Mouse (Mus musculus) erythroblast, embryonic 14.5 days (primary cell): ENCODE data around the gene Pde1a. TPM values are rescaled to one million over a fixed set of nuclear protein-coding genes. Genes with fewer than 3 reads are reported as not detected.

Experiments used
- H3K27me3 ChIP-seq: 2 replicates; pipeline ENCODE4 v1.6.1; 2012; ENCODE audit warnings: inconsistent platforms; ENCODE audit not compliant: control insufficient read depth
- H3K36me3 ChIP-seq: 2 replicates; pipeline ENCODE4 v1.6.1; 2012; ENCODE audit warnings: mild to moderate bottlenecking, inconsistent platforms; ENCODE audit not compliant: control insufficient read depth
- H3K4me1 ChIP-seq: 2 replicates; pipeline ENCODE4 v1.6.1; 2012; ENCODE audit warnings: inconsistent platforms; ENCODE audit not compliant: control insufficient read depth
- H3K4me3 ChIP-seq: replicated peaks from 2 replicates; pipeline ENCODE3; 2012; ENCODE audit warnings: moderate library complexity, mild to moderate bottlenecking, inconsistent platforms
- H3K9me3 ChIP-seq: 2 replicates; pipeline ENCODE4 v1.6.1; 2012; ENCODE audit warnings: low read length, inconsistent platforms, mixed read lengths; ENCODE audit not compliant: control insufficient read depth
- GATA1 ChIP-seq: IDR thresholded peaks from 2 replicates; pipeline ENCODE4 v1.6.1; 2012; ENCODE audit warnings: low read length, inconsistent platforms, mixed read lengths
- TAL1 ChIP-seq: IDR thresholded peaks from 3 replicates; pipeline ENCODE4 v1.6.1; 2012; ENCODE audit warnings: low read length, inconsistent platforms, mixed read lengths
- polyA plus RNA-seq: library from polyadenylated mRNA; stranded (reverse); fragments of >175 nt; gene quantifications from 2 replicates; pipeline ENCODE4 v1.2.3, GENCODE M21; 2012

Gene Pde1a
- not detected in 2 replicates for polyA plus RNA-seq

DNA sequence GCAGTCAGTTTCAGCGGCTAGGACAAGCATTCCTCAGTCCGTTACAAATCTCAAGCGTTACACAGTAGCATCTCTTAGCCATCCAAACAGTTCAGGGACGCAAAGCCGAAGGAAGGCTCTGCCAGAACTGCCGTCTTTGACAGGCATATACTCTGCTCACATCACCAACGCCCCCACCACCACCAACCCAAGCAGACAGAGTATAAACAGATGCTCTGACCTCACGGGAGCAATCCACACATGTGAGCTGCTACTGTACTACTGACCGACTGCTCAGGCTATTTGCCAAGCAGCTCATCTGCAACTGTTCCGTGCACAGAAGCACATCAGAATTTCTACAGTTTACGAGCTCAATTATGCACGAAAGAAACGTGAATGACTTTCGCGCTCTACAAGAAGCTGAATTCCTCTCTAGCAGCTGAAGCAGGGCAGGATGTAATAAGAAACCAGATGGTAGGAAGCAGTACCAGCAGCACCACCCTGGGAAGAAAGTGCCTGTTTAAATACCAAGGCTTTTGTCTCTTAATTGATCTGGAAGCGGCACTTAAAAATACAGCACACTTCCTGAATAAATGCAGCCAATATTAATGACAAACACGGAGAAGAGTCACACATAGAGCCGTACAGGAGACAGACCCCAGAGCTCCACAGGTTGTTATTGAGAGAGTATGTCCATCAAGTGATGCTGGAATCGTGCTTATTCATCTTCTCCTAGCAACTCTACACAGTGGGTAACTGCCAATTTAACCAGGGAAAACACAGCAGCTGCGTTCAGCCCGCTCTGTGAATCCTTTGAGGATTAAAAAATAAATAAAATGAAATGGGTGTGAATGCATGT lies at the start of gene Pde1a:
Gene Pde1a, minus strand, starts transcription at position 598 of the 838 bp plus-strand sequence.
- Histone ChIP-seq H3K4me3 (no peak within 1 kb of the TSS), H3K9me3 (peaks cover 15% of the 10 kb centered on the region), H3K27me3 (no peaks in the 10 kb centered on the region), H3K4me1 (no peaks in the 10 kb centered on the region), H3K36me3 (no peaks in the 10 kb centered on the region)
- no peak for TF ChIP-seq TAL1
- no peak for TF ChIP-seq GATA1

DNA sequence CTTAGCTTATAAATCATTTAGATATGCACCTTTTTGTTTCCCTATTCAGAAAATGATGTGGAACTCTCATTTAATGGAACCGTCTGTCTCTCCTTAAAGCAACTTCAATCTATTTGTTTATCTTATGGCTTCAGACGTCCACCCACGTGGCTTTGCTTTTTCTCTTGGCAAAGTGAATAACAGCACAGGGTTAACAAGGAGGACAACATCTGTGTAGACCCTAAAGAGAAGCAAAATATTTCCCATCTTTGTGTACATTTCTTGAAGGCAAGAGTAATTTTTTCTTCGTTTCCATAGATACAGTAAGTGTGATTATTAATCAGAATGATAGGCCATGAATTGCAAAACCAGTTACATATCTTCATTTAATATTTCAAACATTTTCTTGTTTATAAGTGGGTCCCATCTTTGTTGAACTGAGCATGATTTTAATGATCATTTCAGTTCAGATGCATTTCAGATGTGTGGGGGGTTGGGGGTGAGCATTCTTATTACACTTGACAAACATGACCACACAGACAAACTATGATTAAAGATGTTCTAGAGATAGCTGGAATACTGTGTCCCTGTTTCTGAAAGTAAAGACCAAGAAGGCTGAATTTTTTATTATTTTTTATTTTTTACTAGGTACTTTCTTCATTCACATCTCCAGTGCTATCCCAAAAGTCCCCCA lies 49.5 kb upstream of the Pde1a start:
- H3K4me1 ChIP-seq, result no peaks in the 10 kb centered on the region
- H3K4me3 ChIP-seq, result no peak overlapping the region
- H3K9me3 ChIP-seq, result no peaks in the 10 kb centered on the region
- no peaks in the 10 kb centered on the region for H3K27me3 ChIP-seq
- H3K36me3 ChIP-seq, result no peaks in the 10 kb centered on the region
- TF ChIP-seq GATA1, result no peak
- TF ChIP-seq TAL1, result no peak

DNA sequence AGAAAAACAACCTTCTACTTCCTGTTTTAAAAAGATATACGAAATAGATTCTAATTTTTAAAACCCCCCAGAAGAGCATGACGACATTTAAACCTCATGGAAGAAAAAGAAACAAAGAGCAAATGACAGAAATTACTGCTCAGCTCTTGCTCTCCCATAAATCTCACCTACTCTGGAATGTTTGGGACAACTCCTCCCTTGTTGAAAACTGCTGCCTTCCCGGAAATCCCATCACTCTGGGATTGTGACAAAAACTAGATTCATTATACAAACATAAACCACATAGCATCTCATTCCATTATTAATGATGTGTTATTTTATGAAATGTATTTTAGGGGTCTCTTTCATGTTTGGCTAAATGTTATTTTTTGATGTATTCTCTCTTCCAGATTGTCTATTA lies 48.9 kb upstream of the Pde1a start:
- TF ChIP-seq GATA1, result no peak
- TF ChIP-seq TAL1, result no peak
- Histone ChIP-seq H3K36me3 (no peaks in the 10 kb centered on the region), H3K4me3 (no peak overlapping the region), H3K4me1 (no peaks in the 10 kb centered on the region), H3K9me3 (no peaks in the 10 kb centered on the region), H3K27me3 (no peaks in the 10 kb centered on the region)

DNA sequence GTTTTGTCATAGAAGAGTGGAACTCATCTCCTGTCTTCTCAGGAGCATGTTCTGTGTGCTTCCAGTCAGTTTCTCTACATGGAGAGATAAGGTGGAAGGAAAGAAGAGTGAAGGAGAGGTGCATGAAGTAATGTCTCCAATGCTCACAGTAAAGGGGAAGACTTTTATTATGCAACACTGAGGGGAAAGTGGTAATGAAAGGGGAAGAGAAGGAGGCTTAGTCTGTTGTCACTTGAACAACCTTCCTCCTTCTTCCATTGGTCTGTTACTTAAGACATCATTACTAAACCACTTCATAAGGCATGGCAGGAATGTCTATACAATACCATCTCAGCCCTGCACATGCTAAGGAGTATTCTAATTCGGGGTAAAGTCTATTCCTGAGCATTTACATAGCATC lies 38.8 kb upstream of the Pde1a start:
- Histone ChIP-seq H3K9me3 (no peaks in the 10 kb centered on the region), H3K36me3 (no peaks in the 10 kb centered on the region), H3K4me1 (no peaks in the 10 kb centered on the region), H3K4me3 (no peak overlapping the region), H3K27me3 (no peaks in the 10 kb centered on the region)
- TF ChIP-seq GATA1, result no peak
- TF ChIP-seq TAL1, result no peak

DNA sequence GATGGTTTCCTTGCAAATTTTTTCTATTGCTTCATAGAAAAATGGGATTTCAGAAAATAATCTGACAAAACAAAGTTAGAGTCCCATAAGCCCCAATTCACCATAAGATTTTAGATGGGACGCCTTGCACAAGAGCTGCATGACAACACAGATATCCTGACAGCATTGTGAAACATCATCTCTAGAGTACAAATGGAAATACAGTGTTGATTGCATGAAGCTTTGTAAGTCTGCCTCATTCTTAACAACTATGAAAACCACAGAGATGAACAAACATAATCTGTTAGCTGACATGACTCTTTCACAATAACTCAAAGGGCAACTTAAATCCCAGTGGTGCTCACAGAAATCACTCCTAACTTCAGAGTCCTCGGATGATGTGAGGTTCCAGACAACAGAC lies 29.5 kb upstream of the Pde1a start:
- no peak overlapping the region for H3K4me3 ChIP-seq
- H3K4me1 ChIP-seq, result no peaks in the 10 kb centered on the region
- H3K36me3 ChIP-seq, result no peaks in the 10 kb centered on the region
- no peak for TF ChIP-seq GATA1
- TF ChIP-seq TAL1, result no peak
- peaks cover 4% of the 10 kb centered on the region; the same call in 1 of the 2 replicates for H3K9me3 ChIP-seq
- H3K27me3 ChIP-seq, result no peaks in the 10 kb centered on the region

DNA sequence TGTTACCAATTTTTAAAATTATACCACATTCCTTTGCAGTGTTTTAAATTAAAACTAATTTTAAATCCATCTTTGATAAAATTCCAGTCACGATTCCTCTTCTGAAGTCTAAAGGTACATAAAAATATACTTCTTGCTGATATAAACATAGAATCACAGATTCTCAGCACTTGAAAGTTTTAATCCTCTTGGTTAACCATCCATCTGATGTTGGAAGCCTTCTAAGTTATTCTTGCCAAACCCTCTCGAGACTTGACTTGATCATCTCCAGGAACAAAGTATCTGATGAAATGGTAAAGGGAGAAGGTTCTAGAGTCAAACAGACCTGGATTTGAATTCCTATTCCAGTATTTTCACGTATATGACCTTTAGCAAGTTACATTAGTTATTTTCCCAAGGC lies 28.9 kb upstream of the Pde1a start:
- Histone ChIP-seq H3K4me3 (no peak overlapping the region), H3K36me3 (no peaks in the 10 kb centered on the region), H3K4me1 (no peaks in the 10 kb centered on the region), H3K9me3 (peaks cover 4% of the 10 kb centered on the region; the same call in 1 of the 2 replicates), H3K27me3 (no peaks in the 10 kb centered on the region)
- TF ChIP-seq TAL1, result no peak
- no peak for TF ChIP-seq GATA1

DNA sequence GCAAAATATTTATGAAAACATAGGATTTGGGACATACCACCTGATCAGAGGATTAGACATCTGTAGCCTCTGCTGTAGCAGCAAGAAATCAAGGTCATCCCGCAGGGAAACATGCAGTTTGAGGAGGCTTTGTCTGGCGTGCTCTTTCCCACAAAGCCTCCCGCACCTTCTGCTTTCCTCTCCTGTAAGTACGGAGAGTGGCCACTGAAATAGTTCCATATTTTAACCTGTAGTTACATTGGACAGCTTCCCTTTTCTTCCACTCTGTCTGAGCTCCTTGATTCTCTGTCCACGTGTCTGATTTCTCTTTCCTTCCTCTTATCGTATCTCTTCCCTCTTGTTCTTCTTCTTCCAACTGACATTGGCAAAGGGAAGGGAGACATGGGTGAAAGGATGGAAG lies 20.8 kb upstream of the Pde1a start:
- TF ChIP-seq TAL1 (no peak), GATA1 (no peak)
- Histone ChIP-seq H3K9me3 (no peaks in the 10 kb centered on the region), H3K4me3 (no peak overlapping the region), H3K27me3 (no peaks in the 10 kb centered on the region), H3K4me1 (no peaks in the 10 kb centered on the region), H3K36me3 (no peaks in the 10 kb centered on the region)

DNA sequence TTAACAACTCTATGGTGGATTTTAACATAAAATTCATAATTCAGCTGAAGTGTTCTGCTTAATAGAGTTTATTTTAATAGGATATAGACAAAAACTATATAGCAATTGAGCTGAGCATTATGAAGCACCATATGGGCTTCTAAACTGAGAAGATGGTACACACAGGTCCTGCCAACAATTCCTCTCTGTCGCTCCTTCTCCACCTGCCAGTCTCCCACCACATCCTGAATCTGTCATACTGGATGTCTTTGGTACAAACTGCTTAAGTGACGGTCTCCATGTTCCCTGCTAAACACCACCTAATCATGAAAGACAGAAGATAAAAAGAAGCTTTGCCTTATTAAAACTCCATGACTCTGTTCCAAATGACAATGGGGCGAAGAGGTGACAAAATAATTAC lies 20.1 kb upstream of the Pde1a start:
- Histone ChIP-seq H3K4me3 (no peak overlapping the region), H3K4me1 (no peaks in the 10 kb centered on the region), H3K36me3 (no peaks in the 10 kb centered on the region), H3K9me3 (no peaks in the 10 kb centered on the region), H3K27me3 (no peaks in the 10 kb centered on the region)
- TF ChIP-seq TAL1 (no peak), GATA1 (no peak)

DNA sequence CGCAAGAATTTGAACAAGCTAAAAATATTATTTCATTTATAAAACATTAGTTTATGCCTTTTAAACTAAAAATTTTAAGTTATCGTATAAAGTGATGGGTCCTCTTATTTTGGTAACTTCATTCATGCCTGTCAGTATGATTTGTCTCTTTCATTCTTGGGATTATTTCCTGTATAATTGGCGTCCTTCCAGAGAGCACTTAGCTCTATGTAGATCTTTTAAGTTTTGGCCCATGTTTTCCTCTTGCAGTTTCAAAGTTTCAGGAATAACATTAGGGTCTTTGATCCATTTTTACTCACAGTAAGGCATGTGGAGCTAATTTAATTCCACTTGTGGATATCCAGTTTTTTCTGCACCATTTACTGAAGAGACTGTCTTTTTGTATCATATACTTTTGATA lies 5.8 kb upstream of the Pde1a start:
- no peak overlapping the region for H3K4me3 ChIP-seq

More for the DNA sequence above, 5.8 kb upstream of the Pde1a start:
- no peaks in the 10 kb centered on the region for H3K4me1 ChIP-seq
- no peak for TF ChIP-seq TAL1
- TF ChIP-seq GATA1, result no peak
- H3K27me3 ChIP-seq, result no peaks in the 10 kb centered on the region
- H3K9me3 ChIP-seq, result peaks cover 11% of the 10 kb centered on the region
- H3K36me3 ChIP-seq, result no peaks in the 10 kb centered on the region
